Mouse (Mus musculus): ENCODE results near the gene Creb3l2. TPM values are rescaled to one million over a fixed set of nuclear protein-coding genes. Genes with fewer than 3 reads are reported as not detected.
"Not testable (repeated sequence)": the region's sequence is repeated elsewhere in the genome, so short reads cannot be mapped to it uniquely, and the experiment has no call there.

Creb3l2 gene
- polyA plus RNA-seq, 1 experiment from 2014 or later = 5.1 TPM

DNA sequence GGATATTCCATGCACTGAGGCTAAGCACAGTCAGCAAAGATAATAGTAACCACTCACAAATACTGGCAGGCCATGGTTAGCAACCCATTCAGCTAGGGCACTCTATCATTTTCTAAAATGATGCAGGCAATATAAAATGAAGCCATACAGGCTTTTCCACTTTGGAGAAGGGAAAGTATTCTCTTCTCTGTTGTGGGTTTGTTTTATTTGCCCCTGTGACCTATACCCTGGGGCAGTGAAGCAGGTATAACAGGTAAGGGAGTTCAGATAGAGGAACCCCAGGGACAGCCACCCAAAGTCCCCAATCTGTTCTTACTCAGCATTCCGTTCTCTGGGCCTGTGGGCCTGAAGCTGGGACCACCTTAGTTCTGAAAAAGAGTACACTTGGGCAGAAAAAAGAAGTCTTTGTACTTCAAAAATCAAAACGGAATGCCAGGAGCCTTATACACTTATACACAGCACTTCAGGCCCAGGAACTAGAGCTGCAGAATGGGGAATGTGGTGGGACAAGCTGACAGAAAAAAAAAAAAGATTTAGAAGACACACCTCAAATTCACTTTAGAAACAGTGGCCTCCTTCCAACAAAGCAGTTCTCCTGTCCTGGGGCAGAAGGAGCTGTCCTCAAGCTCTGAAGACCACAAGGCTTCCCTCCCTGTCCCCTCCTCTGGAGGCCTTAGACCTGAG, 56.2 kb downstream of the Creb3l2 start:
- Histone ChIP-seq H3K36me3 (no peaks in the 10 kb centered on the region), H3K27me3 (replicated peaks) (no peaks in the 10 kb centered on the region), H3K4me2 (no peak overlapping the region), H3K9ac (no peak overlapping the region), H3K27ac (no peak overlapping the region), H3K4me3 (no peak overlapping the region), H3K4me1 (no peaks in the 10 kb centered on the region), H3K9me3 (replicated peaks) (no peaks in the 10 kb centered on the region)
- WGBS (ENCODE audit: insufficient replicate concordance) = 58% methylated on average over 2 of the region's 2 CpGs
- no peak for ATAC-seq

GRCm38 (mm10) chr6:37382761-37383160, 59.2 kb downstream of the Creb3l2 start:
- 72% methylated on average over 6 of the region's 6 CpGs for WGBS (ENCODE audit: insufficient replicate concordance)
- no peak for ATAC-seq
- H3K36me3 ChIP-seq = peaks cover 12% of the 10 kb centered on the region; the same call in 1 of the 2 replicates

GRCm38 (mm10) chr6:37377836-37378580, 63.9 kb downstream of the Creb3l2 start:
- no peak overlapping the region for H3K4me2 ChIP-seq
- H3K9me3 ChIP-seq (replicated peaks) = no peaks in the 10 kb centered on the region
- no peaks in the 10 kb centered on the region for H3K27me3 ChIP-seq (replicated peaks)
- no peak overlapping the region for H3K4me3 ChIP-seq
- no peak overlapping the region for H3K27ac ChIP-seq
- peaks cover 12% of the 10 kb centered on the region; the same call in 1 of the 2 replicates for H3K36me3 ChIP-seq
- 0 out of 2 replicates have a peak, but pooled peaks cover 5% of the 10 kb centered on the region for H3K4me1 ChIP-seq
- no peak overlapping the region for H3K9ac ChIP-seq
- no peak for ATAC-seq
- WGBS (ENCODE audit: insufficient replicate concordance) = 65% methylated on average over 12 of the region's 12 CpGs

More at GRCm38 (mm10) chr6:37382761-37383160, 59.2 kb downstream of the Creb3l2 start:
- Histone ChIP-seq H3K27me3 (replicated peaks) (no peaks in the 10 kb centered on the region), H3K4me2 (no peak overlapping the region), H3K4me3 (no peak overlapping the region), H3K9ac (no peak overlapping the region), H3K9me3 (replicated peaks) (no peaks in the 10 kb centered on the region), H3K27ac (no peak overlapping the region), H3K4me1 (no peaks in the 10 kb centered on the region)

- not testable (repeated sequence) for H3K4me1 ChIP-seq; H3K9me3 ChIP-seq (replicated peaks); H3K4me2 ChIP-seq; H3K27me3 ChIP-seq (replicated peaks); H3K9ac ChIP-seq; H3K4me3 ChIP-seq; ATAC-seq; H3K27ac ChIP-seq
- WGBS (ENCODE audit: insufficient replicate concordance) = 68% methylated on average over 3 of the region's 3 CpGs
- peaks cover 12% of the 10 kb centered on the region; the same call in 1 of the 2 replicates for H3K36me3 ChIP-seq
Measured at GRCm38 (mm10) chr6:37377387-37377786, 64.6 kb downstream of the Creb3l2 start.

DNA sequence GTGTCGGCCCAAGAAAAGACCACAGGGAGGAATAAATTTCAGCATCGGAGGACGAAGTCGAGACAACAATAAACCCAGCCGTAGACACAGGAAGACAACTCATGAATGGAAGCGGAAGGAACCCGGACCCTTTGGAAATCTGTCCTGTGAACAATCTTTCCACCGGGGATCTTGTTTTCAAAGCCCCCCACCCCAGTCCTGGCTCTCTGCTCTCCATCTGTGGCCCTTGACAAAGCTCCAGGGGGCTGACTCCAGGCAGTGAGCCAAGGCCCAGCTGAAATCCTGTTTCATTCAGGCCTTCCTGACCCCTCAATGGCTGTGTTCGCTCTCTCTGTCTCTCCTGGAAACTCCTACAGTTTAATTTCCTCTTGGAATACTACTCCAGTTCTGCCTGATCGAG, 66.5 kb downstream of the Creb3l2 start:
- H3K4me1 ChIP-seq = 0 out of 2 replicates have a peak, but pooled peaks cover 5% of the 10 kb centered on the region
- H3K4me2 ChIP-seq = no peak overlapping the region
- no peaks in the 10 kb centered on the region for H3K27me3 ChIP-seq (replicated peaks)
- no peak overlapping the region for H3K9ac ChIP-seq
- H3K9me3 ChIP-seq (replicated peaks) = no peaks in the 10 kb centered on the region
- peaks cover 18% of the 10 kb centered on the region for H3K36me3 ChIP-seq
- WGBS (ENCODE audit: insufficient replicate concordance) = 75% methylated on average over 10 of the region's 10 CpGs
- ATAC-seq = no peak
- no peak overlapping the region for H3K27ac ChIP-seq
- no peak overlapping the region for H3K4me3 ChIP-seq

- no peaks in the 10 kb centered on the region for H3K27me3 ChIP-seq (replicated peaks)
- H3K36me3 ChIP-seq = peaks cover 7% of the 10 kb centered on the region
- H3K27ac ChIP-seq = no peak overlapping the region
- ATAC-seq = no peak
- WGBS (ENCODE audit: insufficient replicate concordance) = 66% methylated on average over 7 of the region's 7 CpGs
- H3K9ac ChIP-seq = no peak overlapping the region
- H3K4me1 ChIP-seq = 0 out of 2 replicates have a peak, but pooled peaks cover 5% of the 10 kb centered on the region
- no peak overlapping the region for H3K4me2 ChIP-seq
- no peaks in the 10 kb centered on the region for H3K9me3 ChIP-seq (replicated peaks)
- H3K4me3 ChIP-seq = no peak overlapping the region
Measured at GRCm38 (mm10) chr6:37371341-37371740, 70.6 kb downstream of the Creb3l2 start.

DNA sequence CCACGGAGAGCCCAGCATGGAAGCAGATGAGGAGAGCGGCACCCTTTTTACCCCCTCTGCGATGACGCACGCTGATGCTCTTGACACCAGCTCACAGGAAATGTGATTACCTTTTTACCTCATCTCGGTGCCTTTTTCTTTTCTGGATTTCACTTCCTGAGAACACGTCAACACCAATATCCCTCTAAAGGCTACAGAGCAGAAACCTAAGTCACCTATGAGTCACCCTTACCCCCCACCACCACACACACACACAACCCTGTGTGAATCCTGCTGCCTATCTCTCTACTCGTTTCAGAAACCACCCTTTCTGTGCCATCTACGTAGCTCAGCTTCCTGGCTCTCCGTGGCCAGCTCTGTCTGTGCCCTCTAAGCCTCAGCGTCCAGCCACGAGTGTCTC, 71.4 kb downstream of the Creb3l2 start:
- no peak overlapping the region for H3K4me2 ChIP-seq
- H3K27me3 ChIP-seq (replicated peaks) = no peaks in the 10 kb centered on the region
- no peak for ATAC-seq
- peaks cover 7% of the 10 kb centered on the region for H3K36me3 ChIP-seq
- WGBS (ENCODE audit: insufficient replicate concordance) = 70% methylated on average over 12 of the region's 12 CpGs
- 0 out of 2 replicates have a peak, but pooled peaks cover 2% of the 10 kb centered on the region for H3K4me1 ChIP-seq
- H3K27ac ChIP-seq = no peak overlapping the region
- no peaks in the 10 kb centered on the region for H3K9me3 ChIP-seq (replicated peaks)
- no peak overlapping the region for H3K4me3 ChIP-seq
- H3K9ac ChIP-seq = no peak overlapping the region

DNA sequence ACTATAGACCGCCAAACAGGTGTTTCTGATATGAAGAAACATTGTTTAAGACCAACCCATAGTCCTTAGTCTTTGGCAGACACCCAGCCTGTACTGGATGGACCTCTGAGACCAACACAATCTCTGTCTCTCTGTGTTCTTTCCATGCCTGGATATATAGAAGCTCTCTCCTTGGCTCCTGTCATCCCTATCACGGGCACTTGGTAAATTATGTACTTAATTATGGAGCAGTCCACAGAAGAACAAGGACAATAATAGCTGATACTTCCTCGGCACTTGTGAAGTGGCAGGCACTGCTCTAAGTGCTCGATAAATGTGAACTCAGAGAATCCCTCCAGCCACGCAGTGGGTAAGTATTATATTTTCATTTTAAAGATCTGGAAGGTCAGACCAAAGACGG, 72.2 kb downstream of the Creb3l2 start:
- no peak overlapping the region for H3K9ac ChIP-seq
- 68% methylated on average over 6 of the region's 6 CpGs for WGBS (ENCODE audit: insufficient replicate concordance)
- peaks cover 7% of the 10 kb centered on the region for H3K36me3 ChIP-seq
- ATAC-seq = no peak
- no peaks in the 10 kb centered on the region for H3K27me3 ChIP-seq (replicated peaks)
- H3K4me2 ChIP-seq = no peak overlapping the region
- no peaks in the 10 kb centered on the region for H3K4me1 ChIP-seq
- H3K4me3 ChIP-seq = no peak overlapping the region
- no peaks in the 10 kb centered on the region for H3K9me3 ChIP-seq (replicated peaks)
- H3K27ac ChIP-seq = no peak overlapping the region

- no peak for ATAC-seq
Measured at GRCm38 (mm10) chr6:37368281-37368680, 73.7 kb downstream of the Creb3l2 start.

DNA sequence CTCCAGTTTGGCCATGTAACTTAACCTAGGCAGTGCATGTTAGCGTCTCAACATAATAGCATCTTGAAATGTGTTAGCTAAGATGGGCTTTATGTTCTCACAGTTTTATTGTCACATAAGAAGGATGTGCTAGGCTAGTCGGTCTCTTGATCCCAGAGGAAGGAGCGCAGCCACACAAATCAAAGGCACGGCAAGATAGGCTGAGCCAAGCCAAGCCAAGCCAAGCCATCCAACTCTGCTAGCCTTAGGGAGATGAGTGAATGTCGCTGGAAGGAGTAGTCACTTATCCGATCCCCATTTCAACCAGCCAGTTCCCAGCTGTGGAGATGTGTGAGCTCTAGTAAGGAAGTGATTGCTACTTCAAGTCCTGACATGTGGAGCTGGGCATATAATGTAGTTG, 75.0 kb downstream of the Creb3l2 start:
- ATAC-seq = no peak
- Histone ChIP-seq H3K36me3 (peaks cover 18% of the 10 kb centered on the region), H3K9me3 (replicated peaks) (no peaks in the 10 kb centered on the region), H3K4me1 (no peaks in the 10 kb centered on the region), H3K4me3 (no peak overlapping the region), H3K27ac (no peak overlapping the region), H3K27me3 (replicated peaks) (no peaks in the 10 kb centered on the region), H3K4me2 (no peak overlapping the region), H3K9ac (no peak overlapping the region)
- WGBS (ENCODE audit: insufficient replicate concordance) = 75% methylated on average over 6 of the region's 6 CpGs

More at GRCm38 (mm10) chr6:37368281-37368680, 73.7 kb downstream of the Creb3l2 start:
- no peaks in the 10 kb centered on the region for H3K9me3 ChIP-seq (replicated peaks)
- WGBS (ENCODE audit: insufficient replicate concordance) = 74% methylated on average over 13 of the region's 13 CpGs
- no peak overlapping the region for H3K4me3 ChIP-seq
- no peak overlapping the region for H3K4me2 ChIP-seq
- H3K27me3 ChIP-seq (replicated peaks) = no peaks in the 10 kb centered on the region
- no peaks in the 10 kb centered on the region for H3K4me1 ChIP-seq
- peaks cover 15% of the 10 kb centered on the region for H3K36me3 ChIP-seq
- H3K27ac ChIP-seq = no peak overlapping the region
- H3K9ac ChIP-seq = no peak overlapping the region

DNA sequence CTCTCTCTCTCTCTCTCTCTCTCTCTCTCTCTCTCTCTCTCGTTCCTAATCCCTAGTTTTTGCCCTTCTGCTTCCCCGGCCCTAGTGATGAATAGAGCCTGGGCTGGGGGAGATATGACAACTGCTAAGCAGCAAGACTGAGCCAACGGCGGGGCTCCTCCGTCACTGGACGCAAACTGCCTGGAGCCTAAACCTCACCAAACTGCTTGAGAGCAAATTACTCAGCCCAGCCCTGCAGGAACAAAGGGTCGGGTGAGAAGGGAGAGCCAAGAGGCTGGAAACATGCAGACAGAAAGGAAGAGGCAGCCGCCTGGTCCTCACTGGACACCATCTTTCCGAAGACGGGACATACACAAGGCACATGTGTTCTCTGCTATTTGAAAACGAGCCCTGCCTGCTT, 76.8 kb downstream of the Creb3l2 start:
- no peak overlapping the region for H3K4me2 ChIP-seq
- H3K4me1 ChIP-seq = no peaks in the 10 kb centered on the region
- no peak overlapping the region for H3K9ac ChIP-seq
- H3K4me3 ChIP-seq = no peak overlapping the region
- WGBS (ENCODE audit: insufficient replicate concordance) = 67% methylated on average over 11 of the region's 11 CpGs
- H3K27me3 ChIP-seq (replicated peaks) = no peaks in the 10 kb centered on the region
- no peak overlapping the region for H3K27ac ChIP-seq
- ATAC-seq = no peak
- no peaks in the 10 kb centered on the region for H3K9me3 ChIP-seq (replicated peaks)
- H3K36me3 ChIP-seq = peaks cover 20% of the 10 kb centered on the region; the same call in 1 of the 2 replicates

GRCm38 (mm10) chr6:37364361-37364760, 77.6 kb downstream of the Creb3l2 start:
- WGBS (ENCODE audit: insufficient replicate concordance) = 85% methylated on average over 8 of the region's 8 CpGs
- Histone ChIP-seq H3K4me2 (no peak overlapping the region), H3K9me3 (replicated peaks) (no peaks in the 10 kb centered on the region), H3K4me1 (no peaks in the 10 kb centered on the region), H3K9ac (no peak overlapping the region), H3K4me3 (no peak overlapping the region), H3K36me3 (peaks cover 20% of the 10 kb centered on the region), H3K27me3 (replicated peaks) (no peaks in the 10 kb centered on the region), H3K27ac (no peak overlapping the region)
- no peak for ATAC-seq

Data from liver, embryonic 12.5 days (tissue).